Mouse (Mus musculus) forebrain, embryonic 16.5 days (tissue): ENCODE results near the gene Neurl1b. TPM values are rescaled to one million over a fixed set of nuclear protein-coding genes. Genes with fewer than 3 reads are reported as not detected.

Experiments used
- ATAC-seq: fragments of 200-750 bp; cut with Nextera tagmentation; 2 replicates; pipeline ENCODE4 v1.8.0; 2017; ENCODE audit warnings: mild to moderate bottlenecking, moderate library complexity
- H3K27ac ChIP-seq: fragments of 300-500 bp; sonication (generic); 2 replicates; pipeline ENCODE4 v1.5.1; 2014; ENCODE audit warnings: low read length, control low read depth
- H3K27me3 ChIP-seq: fragments of 300-500 bp; sonication (generic); replicated peaks from 2 replicates; pipeline ENCODE4 v1.6.1; 2014; ENCODE audit warnings: low read length; ENCODE audit not compliant: control insufficient read depth, insufficient read depth
- H3K36me3 ChIP-seq: fragments of 300-500 bp; sonication (generic); 2 replicates; pipeline ENCODE4 v1.6.1; 2014; ENCODE audit not compliant: control insufficient read depth, insufficient read depth
- H3K4me1 ChIP-seq: fragments of 300-500 bp; sonication (generic); replicated peaks from 2 replicates; pipeline ENCODE4 v1.6.1; 2014; ENCODE audit warnings: low read length; ENCODE audit not compliant: control insufficient read depth, insufficient read depth
- H3K4me2 ChIP-seq: fragments of 300-500 bp; sonication (generic); 2 replicates; pipeline ENCODE4 v1.6.1; 2014; ENCODE audit warnings: mild to moderate bottlenecking, low read length, control low read depth
- H3K4me3 ChIP-seq: fragments of 300-500 bp; sonication (generic); replicated peaks from 2 replicates; pipeline ENCODE4 v1.5.1; 2014; ENCODE audit warnings: mild to moderate bottlenecking, low read length, control low read depth
- H3K9ac ChIP-seq: fragments of 300-500 bp; sonication (generic); replicated peaks from 2 replicates; pipeline ENCODE4 v1.6.1; 2014; ENCODE audit warnings: low read depth, low read length, control low read depth
- H3K9me3 ChIP-seq: fragments of 300-500 bp; sonication (generic); 2 replicates; pipeline ENCODE4 v1.6.1; 2016; ENCODE audit warnings: low read length; ENCODE audit not compliant: control insufficient read depth
- WGBS: fragments of 180-500 bp; shearing (Covaris S2); extraction: QIAGEN DNeasy Blood & Tissue Kit; methylation state at CpG from one replicate; pipeline ENCODE4 v1.1.7; 2014; 5-methylcytosine and 5-hydroxymethylcytosine counted together
- polyA plus RNA-seq: library from polyadenylated mRNA; unstranded; fragments of >200 nt; fragmentation: Nextera tagmentation; extraction: Ambion mirVana; gene quantifications from 2 replicates; pipeline ENCODE4 v1.2.1, GENCODE M21; 2015

The Neurl1b gene
- polyA plus RNA-seq, 1 experiment from 2014 or later: 4.1 TPM

DNA sequence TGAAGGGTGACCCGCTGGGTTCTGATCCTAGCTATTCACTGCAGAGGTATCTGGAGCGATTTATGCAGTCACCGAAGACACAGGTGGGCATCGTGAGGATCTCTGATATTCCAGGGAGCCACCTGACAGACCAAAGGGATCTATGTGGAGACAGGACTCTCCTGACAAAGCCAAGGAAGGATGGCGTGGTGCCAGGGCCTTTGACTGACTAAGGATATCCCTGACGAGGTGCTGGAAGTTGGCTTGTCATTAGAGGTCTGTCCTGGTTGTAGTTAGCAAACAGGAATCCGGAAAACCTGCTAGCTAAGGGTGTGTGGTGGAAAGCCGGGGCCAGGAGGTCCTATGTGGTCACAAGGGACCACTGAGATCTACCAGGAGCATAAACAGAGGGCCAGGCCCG lies 25.4 kb upstream of the Neurl1b start:
- 84% methylated on average over 9 of the region's 9 CpGs for WGBS
- no peaks in the 10 kb centered on the region for H3K27me3 ChIP-seq
- H3K36me3 ChIP-seq: no peaks in the 10 kb centered on the region
- H3K4me2 ChIP-seq: no peak overlapping the region
- no peak for ATAC-seq
- H3K4me3 ChIP-seq: no peak overlapping the region
- no peak overlapping the region for H3K27ac ChIP-seq
- no peak overlapping the region for H3K9ac ChIP-seq
- no peaks in the 10 kb centered on the region for H3K9me3 ChIP-seq
- peaks cover 4% of the 10 kb centered on the region for H3K4me1 ChIP-seq

DNA sequence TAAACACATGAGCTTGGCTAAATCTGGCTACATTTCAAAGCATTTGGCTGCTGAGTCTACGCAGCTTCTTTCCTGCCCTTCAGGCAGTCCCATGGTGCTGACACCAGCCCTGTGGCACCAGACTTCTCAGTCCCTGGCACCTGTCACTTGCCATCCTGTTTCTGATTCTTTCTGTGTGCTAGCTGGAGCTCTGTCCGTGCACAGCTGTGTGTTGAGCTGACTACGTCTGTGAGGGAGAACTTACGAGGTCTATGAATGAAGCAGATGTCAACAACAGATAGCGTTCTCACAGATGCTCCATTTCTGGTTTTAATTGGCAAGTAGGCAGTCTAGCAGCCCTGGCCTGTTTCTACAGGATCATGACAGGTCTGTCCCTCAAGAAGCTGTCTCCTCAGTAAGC lies 24.0 kb upstream of the Neurl1b start:
- no peak for ATAC-seq
- WGBS: 61% methylated on average over 5 of the region's 5 CpGs

DNA sequence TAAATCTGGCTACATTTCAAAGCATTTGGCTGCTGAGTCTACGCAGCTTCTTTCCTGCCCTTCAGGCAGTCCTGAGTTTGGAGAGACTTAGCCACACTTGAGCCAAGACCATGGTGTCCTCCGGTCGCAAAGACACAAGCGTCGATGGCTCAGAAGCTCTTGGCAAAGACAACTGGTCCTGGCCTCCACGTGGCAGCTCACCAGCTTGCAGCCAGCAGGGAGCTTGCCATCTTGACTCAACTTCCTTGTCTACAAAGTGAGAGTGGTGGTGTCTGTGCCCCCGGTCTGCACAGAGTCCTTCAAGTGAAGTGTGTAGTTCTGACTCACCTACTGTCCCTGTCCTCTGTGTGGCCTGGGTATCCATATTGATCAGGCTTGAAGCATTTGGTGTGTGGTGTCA lies 22.3 kb upstream of the Neurl1b start:
- Histone ChIP-seq H3K4me2 (no peak overlapping the region), H3K27me3 (no peaks in the 10 kb centered on the region), H3K36me3 (no peaks in the 10 kb centered on the region), H3K9me3 (no peaks in the 10 kb centered on the region), H3K9ac (no peak overlapping the region), H3K27ac (no peak overlapping the region), H3K4me3 (no peak overlapping the region), H3K4me1 (peaks cover 4% of the 10 kb centered on the region)
- ATAC-seq: no peak
- WGBS: 73% methylated on average over 7 of the region's 7 CpGs

More for the DNA sequence above, 24.0 kb upstream of the Neurl1b start:
- Histone ChIP-seq H3K4me2 (no peak overlapping the region), H3K36me3 (no peaks in the 10 kb centered on the region), H3K9me3 (no peaks in the 10 kb centered on the region), H3K4me3 (no peak overlapping the region), H3K9ac (no peak overlapping the region), H3K27me3 (no peaks in the 10 kb centered on the region), H3K4me1 (peaks cover 4% of the 10 kb centered on the region), H3K27ac (no peak overlapping the region)

DNA sequence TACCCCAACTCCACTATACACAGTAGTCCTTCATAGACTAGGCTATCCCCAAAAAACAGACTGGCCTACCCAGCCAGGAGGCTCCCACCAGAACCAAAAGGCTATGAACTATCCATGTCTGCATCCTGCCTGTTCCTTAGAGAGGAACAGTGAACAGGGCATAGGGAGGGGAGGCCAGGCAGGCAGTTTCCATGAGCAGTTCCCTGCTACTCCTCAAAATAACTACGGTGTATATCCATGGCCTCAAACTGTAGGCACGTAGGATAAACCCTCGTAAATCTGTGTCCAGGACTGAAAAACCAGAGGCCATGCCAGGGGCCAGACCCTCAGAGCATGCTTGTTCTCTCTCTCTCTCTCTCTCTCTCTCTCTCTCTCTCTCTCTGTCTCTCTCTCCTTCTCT lies 17.9 kb upstream of the Neurl1b start:
- no peak overlapping the region for H3K4me3 ChIP-seq
- H3K36me3 ChIP-seq: no peaks in the 10 kb centered on the region
- H3K9ac ChIP-seq: no peak overlapping the region
- H3K4me1 ChIP-seq: no peaks in the 10 kb centered on the region
- WGBS: 83% methylated on average over 3 of the region's 3 CpGs
- ATAC-seq: no peak
- no peaks in the 10 kb centered on the region for H3K27me3 ChIP-seq
- H3K27ac ChIP-seq: no peak overlapping the region
- no peaks in the 10 kb centered on the region for H3K9me3 ChIP-seq
- no peak overlapping the region for H3K4me2 ChIP-seq

DNA sequence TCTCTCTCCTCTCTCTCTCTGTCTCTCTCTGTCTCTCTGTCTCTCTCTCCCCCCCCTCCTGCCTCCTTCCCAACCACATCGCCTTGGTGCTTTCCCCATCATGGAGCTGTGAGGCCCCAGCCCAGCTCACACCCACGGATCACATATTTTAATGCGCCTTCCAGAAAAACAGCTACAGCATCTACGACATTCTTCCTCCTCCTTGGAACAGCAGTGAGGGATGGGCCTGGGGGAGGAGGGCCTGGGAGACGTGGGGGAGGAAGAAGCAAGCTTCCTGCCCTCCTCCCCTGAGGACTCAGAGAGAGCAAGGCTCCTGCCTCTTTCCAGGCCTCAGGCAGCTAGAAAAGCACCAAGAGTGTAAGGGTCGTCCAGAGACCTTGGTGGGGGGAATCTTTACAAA lies 17.3 kb upstream of the Neurl1b start:
- Histone ChIP-seq H3K27me3 (no peaks in the 10 kb centered on the region), H3K9ac (no peak overlapping the region), H3K4me3 (no peak overlapping the region), H3K36me3 (no peaks in the 10 kb centered on the region), H3K4me2 (no peak overlapping the region), H3K27ac (no peak overlapping the region), H3K9me3 (no peaks in the 10 kb centered on the region), H3K4me1 (no peaks in the 10 kb centered on the region)
- WGBS: 60% methylated on average over 6 of the region's 6 CpGs
- ATAC-seq: no peak

DNA sequence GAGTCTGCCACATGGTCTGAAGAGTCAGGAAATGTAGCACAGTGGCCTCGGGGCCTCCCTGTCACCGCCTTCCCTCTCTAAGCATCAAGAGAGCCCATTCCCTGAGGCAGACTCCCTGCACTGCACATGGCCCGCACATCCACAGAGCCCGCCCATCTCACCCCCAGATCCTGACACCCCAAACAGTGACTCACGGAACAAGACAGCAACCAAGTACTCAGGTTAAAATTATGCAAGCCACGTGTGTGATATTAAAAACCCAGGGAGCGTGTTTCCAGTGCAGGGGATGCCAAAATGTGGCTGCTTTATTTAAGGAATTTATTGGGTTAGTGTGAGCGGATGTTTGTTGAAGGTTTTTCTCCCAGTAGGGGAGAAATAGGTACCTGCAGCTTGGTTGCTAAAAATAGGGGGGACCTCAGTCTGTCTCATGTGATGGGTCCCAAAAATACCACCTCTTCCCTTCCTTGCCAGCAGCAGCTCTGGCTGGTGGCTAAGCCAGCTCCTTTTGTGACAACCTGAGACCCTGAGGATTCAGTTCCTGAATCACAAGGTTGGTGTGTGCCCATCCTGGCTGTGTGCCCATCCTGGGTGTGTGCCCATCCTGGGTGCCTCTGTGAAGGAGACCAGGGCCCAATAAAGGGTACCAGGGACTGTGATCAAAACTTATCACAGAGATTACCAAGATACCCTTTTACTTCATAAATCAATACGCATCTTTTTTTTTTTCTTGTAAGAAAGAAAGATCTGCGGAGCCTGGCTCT lies 9.1 kb upstream of the Neurl1b start:
- Histone ChIP-seq H3K4me3 (no peak overlapping the region), H3K4me2 (no peak overlapping the region), H3K9me3 (no peaks in the 10 kb centered on the region), H3K9ac (no peak overlapping the region), H3K36me3 (no peaks in the 10 kb centered on the region), H3K27ac (no peak overlapping the region), H3K4me1 (no peaks in the 10 kb centered on the region), H3K27me3 (no peaks in the 10 kb centered on the region)
- no peak for ATAC-seq
- WGBS: 80% methylated on average over 10 of the region's 10 CpGs

DNA sequence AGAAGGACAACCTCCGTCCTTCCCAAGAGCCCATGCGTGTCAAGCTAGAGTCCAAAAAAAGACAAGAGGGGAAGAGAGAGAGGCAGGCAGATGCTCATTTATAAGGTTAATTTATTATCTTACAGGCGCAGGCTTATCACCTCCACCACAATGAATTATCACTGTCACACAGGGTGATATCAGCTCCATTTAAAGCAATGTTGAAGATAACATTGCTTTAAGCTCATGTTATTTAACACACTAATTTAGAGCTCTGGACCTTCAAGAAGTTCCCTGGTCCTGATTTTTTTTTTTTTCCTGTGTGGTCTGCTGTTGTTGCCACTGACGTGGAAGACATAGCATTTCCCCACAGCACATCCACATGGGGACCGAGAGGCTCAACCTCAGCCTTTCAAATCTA lies 1.7 kb upstream of the Neurl1b start:
- ATAC-seq: no peak
- H3K27ac ChIP-seq: no peak overlapping the region
- no peak overlapping the region for H3K4me2 ChIP-seq
- no peak overlapping the region for H3K9ac ChIP-seq
- H3K4me3 ChIP-seq: no peak overlapping the region
- H3K4me1 ChIP-seq: peaks cover 20% of the 10 kb centered on the region
- 88% methylated on average over 5 of the region's 5 CpGs for WGBS
- no peaks in the 10 kb centered on the region for H3K9me3 ChIP-seq
- H3K27me3 ChIP-seq: peaks cover 2% of the 10 kb centered on the region; the same call in 1 of the 2 replicates
- H3K36me3 ChIP-seq: no peaks in the 10 kb centered on the region

DNA sequence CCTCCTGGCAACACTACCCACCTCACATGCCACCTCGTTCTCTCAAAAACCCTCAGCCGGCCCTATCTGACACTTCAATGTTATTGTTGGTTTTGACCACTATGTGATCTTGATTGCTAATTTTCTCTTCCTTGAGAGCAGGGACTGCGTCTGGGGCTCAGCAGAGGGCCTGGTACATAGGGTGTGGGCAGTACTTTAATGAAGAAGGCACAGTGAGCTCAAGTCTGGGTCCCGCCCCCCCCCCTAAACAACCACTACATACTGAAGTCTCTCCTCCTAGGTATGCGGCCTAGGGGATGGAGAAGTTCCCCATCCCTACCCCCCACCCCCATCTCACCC lies 476 bp upstream of the Neurl1b start:
- H3K36me3 ChIP-seq: no peaks in the 10 kb centered on the region
- H3K4me3 ChIP-seq: peak overlapping the region; percentile 87
- H3K9me3 ChIP-seq: no peaks in the 10 kb centered on the region
- H3K4me2 ChIP-seq: peak overlapping the region; percentile 96
- 0 out of 2 replicates have a peak, but pooled peaks have one; percentile 9 for ATAC-seq
- no peak overlapping the region for H3K27ac ChIP-seq
- H3K27me3 ChIP-seq: peaks cover 2% of the 10 kb centered on the region; the same call in 1 of the 2 replicates
- H3K9ac ChIP-seq: peak overlapping the region; percentile 88
- WGBS: 3% methylated on average over 5 of the region's 5 CpGs
- peaks cover 20% of the 10 kb centered on the region for H3K4me1 ChIP-seq

DNA sequence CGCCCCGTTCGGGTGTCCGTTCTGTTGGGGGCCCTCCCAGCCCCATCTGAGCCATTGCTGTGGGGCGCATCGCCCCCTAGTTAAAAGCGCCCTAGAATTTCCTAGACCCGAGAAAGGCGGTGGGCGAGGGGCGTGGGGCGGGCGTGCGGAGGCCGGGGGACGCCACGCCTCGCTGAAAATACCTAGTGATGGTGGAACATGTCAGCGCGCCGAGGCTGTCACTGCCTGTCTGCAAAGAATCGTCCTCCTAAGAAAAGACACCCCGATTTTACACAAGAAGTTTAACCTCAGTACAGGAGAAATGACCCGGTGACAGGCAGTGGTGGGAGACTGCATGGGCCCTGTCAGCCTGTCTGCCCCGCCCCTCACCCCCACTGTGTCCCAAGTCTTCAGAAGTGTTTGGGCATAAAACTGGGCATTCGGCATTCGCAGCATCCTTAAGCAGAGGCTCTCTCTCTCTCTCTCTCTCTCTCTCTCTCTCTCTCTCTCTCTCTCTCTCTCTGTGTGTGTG lies 781 bp downstream of the Neurl1b start:
- H3K4me2 ChIP-seq: peak overlapping the region; percentile 96
- peaks cover 20% of the 10 kb centered on the region for H3K4me1 ChIP-seq
- H3K36me3 ChIP-seq: no peaks in the 10 kb centered on the region
- H3K4me3 ChIP-seq: peak overlapping the region; percentile 87
- ATAC-seq: peak; percentile 24
- no peaks in the 10 kb centered on the region for H3K9me3 ChIP-seq
- peaks cover 2% of the 10 kb centered on the region; the same call in 1 of the 2 replicates for H3K27me3 ChIP-seq
- H3K27ac ChIP-seq: peak overlapping the region; percentile 62
- H3K9ac ChIP-seq: peak overlapping the region; percentile 88
- 1% methylated on average over 27 of the region's 27 CpGs for WGBS
